In the genomic region with DNA sequence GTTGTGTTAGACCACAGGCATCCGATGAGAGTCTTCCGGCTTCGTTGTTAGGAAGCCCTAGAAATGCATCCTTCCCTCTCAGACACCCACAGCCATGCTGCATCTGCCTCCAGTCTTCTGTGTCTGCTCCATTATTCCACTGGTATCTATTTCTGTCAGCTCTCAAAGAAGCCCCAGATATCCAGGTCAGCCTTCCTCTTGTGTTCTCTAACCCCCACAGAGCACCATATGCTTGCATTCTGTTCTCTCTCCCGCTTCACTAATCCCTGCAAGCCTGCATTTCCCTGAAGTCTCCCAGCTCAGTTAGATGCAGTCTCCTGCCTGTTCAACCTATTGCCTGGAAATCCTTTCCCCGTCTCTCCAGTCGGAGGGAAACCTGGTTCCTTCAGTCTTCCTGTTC, we compare ENCODE assay signal across 13 mouse cellular contexts. TPM values are rescaled to one million over a fixed set of nuclear protein-coding genes. Genes with fewer than 3 reads are reported as not detected.
DNase-seq lines count a peak whose midpoint lies in the region; ATAC-seq and TF ChIP-seq lines count a peak whose summit lies in the region.
"Had no signal": no experiment of that assay in that cellular context is flagged by ENCODE, and none has a peak within 500 bp of the region (broad histone marks: within the 10 kb centered on the region; RNA-seq: fewer than 3 reads in every experiment).

No protein-coding gene starts in this region.

- no peak overlapping the region for H3K4me3 ChIP-seq in midbrain, embryonic 11.5 days (ENCODE audit: low read depth, low read length)
- H3K4me3 ChIP-seq in midbrain, embryonic 15.5 days = no peak overlapping the region
- H3K4me3 ChIP-seq in left cerebral cortex, adult 2 months = no peak overlapping the region
- no peak overlapping the region for H3K4me3 ChIP-seq in forebrain, embryonic 14.5 days (ENCODE audit: low read depth, low read length)
- H3K4me3 ChIP-seq: liver, embryonic 13.5 days had no signal

- DNase-seq in midbrain, embryonic 11.5 days (ENCODE audit: low spot score, missing footprints) = peak; percentile 71
- peak; percentile 89 to 93 for DNase-seq in cerebellum, postnatal 25 days
- DNase-seq in left cerebral cortex, adult 2 months (ENCODE audit: extremely low spot score in 1 of 2, low spot score in 2 of 2) = peak in 1 of 2 experiments; percentile 36
- DNase-seq in right cerebral cortex, postnatal 25 days = peak; percentile 44
- no peak for DNase-seq in gastrocnemius, postnatal 4 days (ENCODE audit: low spot score in 2 of 2)
- DNase-seq in thymus, postnatal 10 days (ENCODE audit: low spot score in 2 of 2) = no peak
- no peak for DNase-seq in forebrain, embryonic 14.5 days (ENCODE audit: low spot score)
- DNase-seq: adrenal gland, adult 8-10 months; kidney, postnatal 25 days; liver, embryonic 13.5 days; thymus, postnatal 14 days had no signal

- no peak overlapping the region for H3K9ac ChIP-seq in midbrain, embryonic 11.5 days (ENCODE audit: low read length)
- no peak overlapping the region for H3K9ac ChIP-seq in midbrain, embryonic 15.5 days
- no peak overlapping the region for H3K9ac ChIP-seq in forebrain, embryonic 14.5 days (ENCODE audit: low read length)
- H3K9ac ChIP-seq: liver, embryonic 13.5 days had no signal

- TF ChIP-seq CTCF in left cerebral cortex, adult 2 months (IDR thresholded peaks at IDR 0.05) = no peak

- no peak overlapping the region for H3K4me2 ChIP-seq in midbrain, embryonic 11.5 days
- no peak overlapping the region for H3K4me2 ChIP-seq in midbrain, embryonic 15.5 days
- H3K4me2 ChIP-seq in forebrain, embryonic 14.5 days (ENCODE audit: low read length) = no peak overlapping the region
- H3K4me2 ChIP-seq: liver, embryonic 13.5 days had no signal

- H3K9me3 ChIP-seq in midbrain, embryonic 11.5 days (ENCODE audit: control insufficient read depth, low read length) = no peaks in the 10 kb centered on the region
- no peaks in the 10 kb centered on the region for H3K9me3 ChIP-seq in midbrain, embryonic 15.5 days
- H3K9me3 ChIP-seq in forebrain, embryonic 14.5 days (replicated peaks; ENCODE audit: control insufficient read depth, low read length) = no peaks in the 10 kb centered on the region
- H3K9me3 ChIP-seq: liver, embryonic 13.5 days had no signal

- H3K27ac ChIP-seq in midbrain, embryonic 11.5 days (ENCODE audit: low read depth, low read length) = no peak overlapping the region
- no peak overlapping the region for H3K27ac ChIP-seq in midbrain, embryonic 15.5 days
- H3K27ac ChIP-seq in left cerebral cortex, adult 2 months = peak overlapping the region; percentile 38
- no peak overlapping the region for H3K27ac ChIP-seq in forebrain, embryonic 14.5 days (ENCODE audit: low read depth, low read length)
- H3K27ac ChIP-seq: liver, embryonic 13.5 days had no signal

- H3K4me1 ChIP-seq in midbrain, embryonic 11.5 days (ENCODE audit: control insufficient read depth, insufficient read depth, low read length) = 0 out of 2 replicates have a peak, but pooled peaks cover 2% of the 10 kb centered on the region
- H3K4me1 ChIP-seq in midbrain, embryonic 15.5 days = no peaks in the 10 kb centered on the region
- no peaks in the 10 kb centered on the region for H3K4me1 ChIP-seq in forebrain, embryonic 14.5 days (ENCODE audit: control insufficient read depth, insufficient read depth, low read length)
- H3K4me1 ChIP-seq: liver, embryonic 13.5 days had no signal

- no peaks in the 10 kb centered on the region for H3K27me3 ChIP-seq in midbrain, embryonic 11.5 days (ENCODE audit: control insufficient read depth, insufficient read depth, low read length)
- no peaks in the 10 kb centered on the region for H3K27me3 ChIP-seq in midbrain, embryonic 15.5 days (replicated peaks)
- no peaks in the 10 kb centered on the region for H3K27me3 ChIP-seq in forebrain, embryonic 14.5 days (replicated peaks; ENCODE audit: control insufficient read depth, insufficient read depth, low read length)
- H3K27me3 ChIP-seq: liver, embryonic 13.5 days had no signal

- WGBS in midbrain, embryonic 11.5 days = 45% methylated on average over 6 of the region's 6 CpGs
- 32% methylated on average over 6 of the region's 6 CpGs for WGBS in midbrain, embryonic 15.5 days
- WGBS in forebrain, embryonic 14.5 days = 61% methylated on average over 6 of the region's 6 CpGs

- no peaks in the 10 kb centered on the region for H3K36me3 ChIP-seq in midbrain, embryonic 11.5 days (ENCODE audit: control insufficient read depth, insufficient read depth, low read length)
- no peaks in the 10 kb centered on the region for H3K36me3 ChIP-seq in midbrain, embryonic 15.5 days (replicated peaks)
- no peaks in the 10 kb centered on the region for H3K36me3 ChIP-seq in forebrain, embryonic 14.5 days (ENCODE audit: control insufficient read depth, insufficient read depth, low read length)
- H3K36me3 ChIP-seq: liver, embryonic 13.5 days had no signal

- no peak for ATAC-seq in midbrain, embryonic 11.5 days (ENCODE audit: low FRiP score)
- ATAC-seq in midbrain, embryonic 15.5 days (replicated peaks) = no peak
- ATAC-seq in forebrain, embryonic 14.5 days = no peak
- ATAC-seq: CD4-positive, CD25-positive, alpha-beta regulatory T cell, adult 4 months had no signal

- intact Hi-C loops in left cerebral cortex, adult 2 months (cut with DNase I) = loop anchor here (2.0 kb wide), 1 partner anchor 38 kb away; no protein-coding TSS in a partner anchor

RNA-seq across cellular contexts. Expression of a gene that starts 53.6 kb away (rescaled TPM):
- 24.9 and 25.9 TPM in 2 replicates for polyA plus RNA-seq in midbrain, embryonic 11.5 days (2014; fragmentation: Nextera tagmentation; extraction: Ambion mirVana)
- polyA plus RNA-seq in midbrain, embryonic 15.5 days (2015; fragmentation: Nextera tagmentation; extraction: Ambion mirVana) = 32.0 and 33.5 TPM in 2 replicates
- 100 to 1,000 TPM; 139 to 145 TPM for total RNA-seq in left cerebral cortex, adult 2 months (2021)
- total RNA-seq in gastrocnemius, postnatal 4 days (2021) = 10 to 100 TPM; 40.9 to 41.4 TPM
- polyA plus RNA-seq in forebrain, embryonic 14.5 days (2014; fragmentation: Nextera tagmentation; extraction: Ambion mirVana) = 15.3 and 22.6 TPM in 2 replicates

Comparison
In these comparisons a context has a peak if more than half of its experiments do, and no peak if none do; other contexts are left out.
1. DNase-seq: peak in midbrain, embryonic 11.5 days (single experiment), cerebellum, postnatal 25 days (2 of 2) and right cerebral cortex, postnatal 25 days (single experiment); none in gastrocnemius, postnatal 4 days (0 of 2), thymus, postnatal 10 days (0 of 2) and forebrain, embryonic 14.5 days (single experiment).